Comparison of ENCODE assay signal across 8 mouse cellular contexts in the genomic region with DNA sequence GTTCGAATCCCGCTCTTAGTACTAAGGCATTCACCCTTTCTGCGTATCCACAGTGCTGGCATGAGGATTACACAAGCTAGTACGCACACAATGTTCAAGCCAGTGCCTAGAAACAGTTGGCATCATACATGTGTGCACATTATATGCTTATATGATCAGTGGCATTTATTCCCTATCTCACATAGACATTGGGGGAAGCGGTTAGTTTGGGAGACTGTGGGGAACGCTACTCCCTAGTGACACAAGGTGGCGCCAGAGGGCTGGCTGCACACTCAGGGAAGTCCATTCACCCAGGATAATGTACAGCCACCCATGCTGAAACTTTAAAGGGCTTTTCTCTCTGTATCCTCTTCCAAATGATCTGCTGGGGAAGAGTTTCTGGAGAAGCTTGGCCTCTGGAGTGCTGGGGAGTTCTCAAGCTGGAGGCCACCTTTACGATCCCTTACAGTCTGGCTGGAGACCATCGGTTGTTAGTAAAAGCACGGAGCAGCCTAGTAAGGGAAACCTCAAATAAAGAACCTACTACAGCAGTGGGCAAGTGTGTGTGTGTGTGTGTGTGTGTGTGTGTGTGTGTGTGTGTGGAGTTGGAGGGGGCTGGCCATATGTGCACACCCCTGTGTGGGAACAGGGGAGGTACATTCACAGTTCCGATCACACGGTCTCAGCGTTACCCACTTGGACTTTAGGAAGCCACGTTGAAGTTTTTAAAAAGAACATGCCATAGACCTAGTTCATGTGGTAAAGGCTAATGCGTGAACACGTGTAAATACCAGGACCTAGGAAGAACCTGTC.
DNase-seq lines count a peak whose midpoint lies in the region; ATAC-seq and TF ChIP-seq lines count a peak whose summit lies in the region.

No protein-coding gene starts in this region.

- WGBS in forebrain, embryonic 16.5 days: 78% methylated on average over 16 of the region's 16 CpGs
- WGBS in hindbrain, embryonic 13.5 days: 81% methylated on average over 16 of the region's 16 CpGs

- H3K36me3 ChIP-seq in forebrain, embryonic 16.5 days (ENCODE audit: control insufficient read depth, insufficient read depth): no peaks in the 10 kb centered on the region
- H3K36me3 ChIP-seq in hindbrain, embryonic 13.5 days: no peaks in the 10 kb centered on the region; the same call in 1 of the 2 replicates

- peak; percentile 87 for TF ChIP-seq CTCF in Patski (IDR thresholded peaks at IDR 0.05)

- DNase-seq in Patski (ENCODE audit: low read depth, low spot score): no peak
- peak; percentile 37 for DNase-seq in cerebellum, adult 11 months
- peak; percentile 63 to 75 for DNase-seq in layer of hippocampus, postnatal 14 days (ENCODE audit: low spot score in 2 of 2)
- DNase-seq in lung, postnatal 14 days: peak; percentile 69
- DNase-seq in right cerebral cortex, adult 18-20 months: peak; percentile 58

- CTCF ChIA-PET in Patski (lab: Charles Lee): interaction anchor here (1.0 kb wide), 1 partner anchor 14 kb away, joined by 3 read pairs; no protein-coding TSS in a partner anchor

- peaks cover 5% of the 10 kb centered on the region for H3K4me1 ChIP-seq in forebrain, embryonic 16.5 days (replicated peaks; ENCODE audit: control insufficient read depth, insufficient read depth, low read length)
- 0 out of 2 replicates have a peak, but pooled peaks cover 7% of the 10 kb centered on the region for H3K4me1 ChIP-seq in hindbrain, embryonic 13.5 days (replicated peaks)

- H3K27ac ChIP-seq in forebrain, embryonic 16.5 days (ENCODE audit: low read length): no peak overlapping the region
- H3K27ac ChIP-seq in hindbrain, embryonic 13.5 days: no peak overlapping the region

- no peaks in the 10 kb centered on the region for H3K9me3 ChIP-seq in forebrain, embryonic 16.5 days (ENCODE audit: control insufficient read depth, low read length)
- H3K9me3 ChIP-seq in hindbrain, embryonic 13.5 days: no peaks in the 10 kb centered on the region

- H3K4me3 ChIP-seq in forebrain, embryonic 16.5 days (replicated peaks; ENCODE audit: low read length): no peak overlapping the region
- H3K4me3 ChIP-seq in hindbrain, embryonic 13.5 days: no peak overlapping the region

- POLR2A ChIA-PET in Patski (lab: Charles Lee): interaction anchor here (0.6 kb wide), 1 partner anchor 991 kb away, joined by 7 read pairs; no protein-coding TSS in a partner anchor

- in situ Hi-C loops in Patski (cut with MboI; ENCODE audit: low pct_unique_long_range_greater_than_20kb): no loop called here

- no peak overlapping the region for H3K4me2 ChIP-seq in forebrain, embryonic 16.5 days (ENCODE audit: low read length)
- no peak overlapping the region for H3K4me2 ChIP-seq in hindbrain, embryonic 13.5 days

- H3K27me3 ChIP-seq in Patski: no peaks in the 10 kb centered on the region
- H3K27me3 ChIP-seq in forebrain, embryonic 16.5 days (replicated peaks; ENCODE audit: control insufficient read depth, insufficient read depth, low read length): no peaks in the 10 kb centered on the region
- no peaks in the 10 kb centered on the region for H3K27me3 ChIP-seq in hindbrain, embryonic 13.5 days

- peak; percentile 78 for ATAC-seq in Patski
- ATAC-seq in forebrain, embryonic 16.5 days: peak; percentile 89
- ATAC-seq in hindbrain, embryonic 13.5 days (ENCODE audit: low FRiP score): peak; percentile 67
- ATAC-seq in CD4-positive, CD25-positive, alpha-beta regulatory T cell, adult 4 months: no peak

- no peak overlapping the region for H3K9ac ChIP-seq in forebrain, embryonic 16.5 days (replicated peaks; ENCODE audit: low read depth, low read length)
- H3K9ac ChIP-seq in hindbrain, embryonic 13.5 days: no peak overlapping the region
